Mouse (Mus musculus) limb, embryonic 11.5 days (tissue): ENCODE measurements around the gene Fstl3. TPM values are rescaled to one million over a fixed set of nuclear protein-coding genes. Genes with fewer than 3 reads are reported as not detected.

Source experiments
- ATAC-seq: fragments of 200-750 bp; cut with Nextera tagmentation; 2 replicates; pipeline ENCODE4 v1.8.0; 2017; ENCODE audit warnings: low read depth; ENCODE audit not compliant: insufficient number of reproducible peaks, low FRiP score, low TSS enrichment
- DNase-seq: peaks from one replicate; pipeline ENCODE4 v3.0.0-alpha.2; 2015; ENCODE audit warnings: low spot score
- H3K27ac ChIP-seq: fragments of 300-500 bp; sonication (generic); replicated peaks from 2 replicates; pipeline ENCODE4 v1.5.1; 2014; ENCODE audit warnings: low read depth, mild to moderate bottlenecking, low read length
- H3K27me3 ChIP-seq: fragments of 300-500 bp; sonication (generic); 2 replicates; pipeline ENCODE4 v1.6.1; 2014; ENCODE audit warnings: mild to moderate bottlenecking, low read length, mixed read lengths; ENCODE audit not compliant: control insufficient read depth, insufficient read depth
- H3K36me3 ChIP-seq: fragments of 300-500 bp; sonication (generic); 2 replicates; pipeline ENCODE4 v1.6.1; 2014; ENCODE audit warnings: mild to moderate bottlenecking, low read length, moderate library complexity, mixed read lengths; ENCODE audit not compliant: control insufficient read depth, insufficient read depth
- H3K4me1 ChIP-seq: fragments of 300-500 bp; sonication (generic); 2 replicates; pipeline ENCODE4 v1.6.1; 2014; ENCODE audit warnings: low read length, mixed read lengths; ENCODE audit not compliant: control insufficient read depth, insufficient read depth
- H3K4me2 ChIP-seq: fragments of 300-500 bp; sonication (generic); 2 replicates; pipeline ENCODE4 v1.6.1; 2014; ENCODE audit warnings: low read depth, mild to moderate bottlenecking, moderate library complexity; ENCODE audit not compliant: severe bottlenecking
- H3K4me3 ChIP-seq: fragments of 300-500 bp; sonication (generic); 2 replicates; pipeline ENCODE4 v1.5.1; 2014; ENCODE audit warnings: low read depth, low read length
- H3K9ac ChIP-seq: fragments of 300-500 bp; sonication (generic); 2 replicates; pipeline ENCODE4 v1.6.1; 2014; ENCODE audit warnings: mild to moderate bottlenecking, low read length
- H3K9me3 ChIP-seq: fragments of 300-500 bp; sonication (generic); 2 replicates; pipeline ENCODE4 v1.6.1; 2016; ENCODE audit warnings: low read length; ENCODE audit not compliant: control insufficient read depth
- WGBS: fragments of 180-500 bp; shearing (Covaris S2); extraction: QIAGEN DNeasy Blood & Tissue Kit; methylation state at CpG from one replicate; pipeline ENCODE4 v1.1.7; 2014; 5-methylcytosine and 5-hydroxymethylcytosine counted together
- polyA plus RNA-seq: library from polyadenylated mRNA; unstranded; fragments of >200 nt; fragmentation: Nextera tagmentation; extraction: Ambion mirVana; gene quantifications from 2 replicates; pipeline ENCODE4 v1.2.1, GENCODE M21; 2014

The Fstl3 gene
- polyA plus RNA-seq, 1 experiment from 2014 or later, result 1.8 TPM

DNA sequence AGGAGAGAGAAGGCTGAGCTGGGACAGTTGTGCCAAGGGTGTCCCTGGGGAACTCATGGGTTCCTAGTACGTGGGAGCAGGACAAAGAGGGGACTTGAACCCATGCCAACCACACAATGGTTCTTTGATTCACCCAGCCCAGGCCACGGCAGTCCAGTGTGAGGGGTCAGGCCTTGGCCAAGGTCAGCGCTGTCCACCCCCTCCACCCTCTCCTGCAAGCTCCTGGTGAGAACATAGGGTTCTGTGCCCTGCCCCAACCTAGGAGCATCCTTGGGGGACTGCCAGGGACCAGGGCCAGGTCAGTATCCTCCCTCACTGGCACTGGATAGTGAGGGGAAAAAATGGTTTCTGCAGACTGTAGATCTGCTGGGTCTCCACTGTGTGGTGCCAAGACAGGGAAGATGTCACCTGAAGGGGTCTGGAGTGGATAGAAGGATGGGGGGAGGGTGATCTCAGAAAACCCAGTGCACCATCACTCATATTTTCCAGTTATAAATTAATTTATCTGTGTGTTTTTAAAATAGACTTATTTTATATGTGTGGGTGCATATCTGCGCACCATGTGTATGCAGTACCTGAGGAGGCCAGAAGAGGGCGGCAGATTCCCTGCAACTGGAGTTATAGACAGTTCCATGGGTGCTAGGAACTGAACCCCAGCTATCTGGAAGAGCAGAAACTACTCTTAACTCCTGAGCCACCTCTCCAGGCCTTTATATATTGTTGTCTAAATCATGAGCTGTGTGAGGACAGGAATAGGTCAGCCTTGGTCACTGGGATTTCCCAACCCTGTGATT is 2.4 kb upstream of the Fstl3 start:
- 0 out of 2 replicates have a peak, but pooled peaks cover 4% of the 10 kb centered on the region for H3K4me1 ChIP-seq
- H3K9me3 ChIP-seq, result no peaks in the 10 kb centered on the region; the same call in 1 of the 2 replicates
- ATAC-seq, result no peak
- no peaks in the 10 kb centered on the region for H3K36me3 ChIP-seq
- DNase-seq, result no peak
- H3K4me2 ChIP-seq, result no peak overlapping the region
- no peak overlapping the region for H3K4me3 ChIP-seq
- H3K27me3 ChIP-seq, result peaks cover 17% of the 10 kb centered on the region
- no peak overlapping the region for H3K9ac ChIP-seq
- WGBS, result 75% methylated on average over 5 of the region's 5 CpGs
- no peak overlapping the region for H3K27ac ChIP-seq

DNA sequence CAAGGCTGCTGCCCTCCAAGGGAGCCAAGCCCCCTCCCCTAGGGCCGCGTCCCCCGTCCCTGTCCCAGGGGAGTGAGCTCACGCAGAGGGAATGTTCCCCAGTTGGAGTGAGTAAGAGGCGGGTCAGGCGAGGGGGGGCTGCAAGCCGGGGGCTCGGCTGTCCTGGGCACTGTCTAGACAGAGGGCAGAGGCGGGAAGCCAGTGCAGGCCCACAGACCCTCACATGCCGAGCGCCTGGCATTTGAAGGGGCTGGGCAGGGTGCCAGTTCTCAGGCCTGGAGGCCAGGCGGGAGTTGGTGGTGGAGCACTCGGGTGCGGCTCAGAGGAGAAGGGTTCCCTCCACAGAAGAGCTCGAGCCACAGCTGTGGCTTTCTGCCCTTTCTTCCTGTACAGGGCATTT is 934 bp downstream of the Fstl3 start:
- Histone ChIP-seq H3K27ac (no peak overlapping the region), H3K27me3 (peaks cover 31% of the 10 kb centered on the region), H3K9ac (no peak overlapping the region), H3K4me2 (no peak overlapping the region), H3K4me3 (no peak overlapping the region), H3K4me1 (peaks cover 10% of the 10 kb centered on the region), H3K9me3 (no peaks in the 10 kb centered on the region), H3K36me3 (no peaks in the 10 kb centered on the region)
- ATAC-seq, result no peak
- DNase-seq, result peak; percentile 49
- WGBS, result 23% methylated on average over 15 of the region's 15 CpGs

DNA sequence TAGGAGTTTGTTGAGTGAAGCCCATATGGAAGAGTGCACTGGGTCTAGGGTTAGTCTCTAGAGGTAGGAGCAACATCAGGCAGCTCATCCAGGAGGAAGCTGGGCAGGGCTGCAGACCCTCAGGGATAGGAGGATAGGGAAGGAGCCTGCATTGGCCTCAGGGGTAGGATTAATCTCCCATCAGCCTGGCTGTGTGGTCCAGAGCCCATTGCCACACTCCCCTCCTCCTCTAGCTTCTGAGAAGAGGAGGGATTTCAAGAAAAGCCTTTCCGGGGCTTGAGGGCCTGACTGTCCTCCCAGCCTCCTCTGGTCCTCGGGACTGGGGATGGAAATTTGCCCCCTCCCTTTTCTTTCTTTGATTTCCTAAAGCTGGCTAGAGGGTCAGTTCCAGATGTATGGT is 2.1 kb downstream of the Fstl3 start:
- Histone ChIP-seq H3K9ac (no peak overlapping the region), H3K4me3 (no peak overlapping the region), H3K27ac (no peak overlapping the region), H3K36me3 (no peaks in the 10 kb centered on the region), H3K9me3 (no peaks in the 10 kb centered on the region), H3K4me1 (peaks cover 10% of the 10 kb centered on the region), H3K4me2 (no peak overlapping the region), H3K27me3 (peaks cover 32% of the 10 kb centered on the region)
- DNase-seq (no peak), ATAC-seq (no peak)
- WGBS, result 8% methylated on average over 2 of the region's 2 CpGs

DNA sequence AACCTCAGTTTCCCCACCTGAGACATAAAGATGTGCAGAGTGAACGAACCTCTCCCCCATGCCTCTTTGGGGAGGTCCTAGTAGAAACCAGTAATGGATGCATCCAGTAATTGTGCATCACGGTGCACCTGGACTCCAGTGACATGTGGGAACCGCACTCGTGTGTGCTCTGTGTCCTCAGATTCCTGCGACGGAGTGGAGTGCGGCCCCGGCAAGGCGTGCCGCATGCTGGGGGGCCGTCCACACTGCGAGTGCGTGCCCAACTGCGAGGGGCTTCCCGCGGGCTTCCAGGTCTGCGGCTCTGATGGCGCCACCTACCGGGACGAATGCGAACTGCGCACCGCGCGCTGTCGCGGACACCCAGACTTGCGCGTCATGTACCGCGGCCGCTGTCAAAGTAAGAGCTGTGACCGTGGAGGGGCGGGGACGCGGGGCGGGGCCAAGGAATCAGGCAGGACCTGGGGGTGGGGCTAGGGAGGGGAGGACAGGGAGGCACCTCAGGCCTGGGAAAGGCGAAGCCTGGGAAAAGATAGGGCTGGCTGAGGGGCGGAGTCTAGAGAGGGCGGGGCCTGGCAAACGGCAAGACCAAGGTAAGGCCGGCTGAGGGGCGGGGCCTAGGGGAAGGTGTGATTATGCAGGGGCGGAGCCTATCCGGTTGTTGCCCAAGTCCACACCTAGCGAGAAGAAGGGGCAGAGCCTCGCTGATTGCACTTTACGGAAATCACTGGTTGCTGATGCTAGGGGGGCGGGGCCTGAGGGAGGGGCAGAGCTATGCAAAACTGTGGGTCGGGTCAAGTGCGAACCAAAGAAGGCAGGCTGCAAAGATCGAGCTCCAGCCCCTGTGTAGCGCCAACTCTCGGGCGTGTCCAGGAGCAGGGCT is 3.0 kb downstream of the Fstl3 start:
- peaks cover 10% of the 10 kb centered on the region for H3K4me1 ChIP-seq

DNA sequence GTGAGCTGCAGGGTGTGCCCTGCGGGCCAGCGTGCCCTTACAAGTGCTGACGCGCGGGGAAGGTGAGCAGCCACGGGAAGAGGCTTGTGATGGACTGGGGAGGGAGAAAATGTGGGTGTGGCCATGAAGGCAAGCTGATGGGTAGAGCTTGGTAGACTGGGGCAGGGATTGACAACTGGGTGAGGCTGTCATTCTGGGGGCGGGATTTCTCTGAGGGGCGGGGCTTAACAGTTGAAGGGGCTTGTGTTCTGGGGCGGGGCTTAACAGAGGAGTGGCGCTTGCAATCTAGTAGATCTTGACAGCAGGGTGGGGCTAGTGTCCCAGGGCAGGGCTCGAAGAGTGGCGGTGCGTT is 3.6 kb downstream of the Fstl3 start:
- peaks cover 37% of the 10 kb centered on the region for H3K27me3 ChIP-seq

More for the DNA sequence above, 3.0 kb downstream of the Fstl3 start:
- WGBS, result 3% methylated on average over 55 of the region's 55 CpGs
- no peaks in the 10 kb centered on the region for H3K36me3 ChIP-seq
- H3K27me3 ChIP-seq, result peaks cover 37% of the 10 kb centered on the region
- peak overlapping the region; percentile 29 for H3K4me3 ChIP-seq
- ATAC-seq (peak; percentile 91), DNase-seq (peak; percentile 97)
- no peak overlapping the region for H3K27ac ChIP-seq
- no peak overlapping the region for H3K9ac ChIP-seq
- H3K9me3 ChIP-seq, result no peaks in the 10 kb centered on the region
- H3K4me2 ChIP-seq, result peak overlapping the region; percentile 50

DNA sequence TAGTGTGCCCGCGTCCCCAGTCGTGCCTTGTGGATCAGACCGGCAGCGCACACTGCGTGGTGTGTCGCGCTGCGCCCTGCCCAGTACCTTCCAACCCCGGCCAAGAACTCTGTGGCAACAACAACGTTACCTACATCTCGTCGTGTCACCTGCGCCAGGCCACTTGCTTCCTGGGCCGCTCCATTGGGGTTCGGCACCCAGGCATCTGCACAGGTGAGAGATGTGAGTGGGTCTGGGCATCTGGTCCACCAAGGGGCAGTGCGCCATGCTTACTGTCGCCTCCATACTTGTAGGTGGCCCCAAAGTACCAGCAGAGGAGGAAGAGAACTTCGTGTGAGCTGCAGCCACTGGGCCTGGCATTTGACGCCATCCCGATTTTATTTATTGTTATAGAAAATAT is 4.1 kb downstream of the Fstl3 start:
- no peak overlapping the region for H3K27ac ChIP-seq
- H3K4me3 ChIP-seq, result peak overlapping the region; percentile 29
- H3K36me3 ChIP-seq, result no peaks in the 10 kb centered on the region
- no peak for DNase-seq
- WGBS, result 28% methylated on average over 21 of the region's 21 CpGs
- no peak overlapping the region for H3K9ac ChIP-seq
- H3K27me3 ChIP-seq, result peaks cover 37% of the 10 kb centered on the region
- H3K9me3 ChIP-seq, result no peaks in the 10 kb centered on the region
- peaks cover 10% of the 10 kb centered on the region for H3K4me1 ChIP-seq
- peak overlapping the region; percentile 50 for H3K4me2 ChIP-seq
- ATAC-seq, result 0 out of 2 replicates have a peak, but pooled peaks have one; percentile 1

More for the DNA sequence above, 3.6 kb downstream of the Fstl3 start:
- Histone ChIP-seq H3K4me1 (peaks cover 10% of the 10 kb centered on the region), H3K9ac (no peak overlapping the region), H3K9me3 (no peaks in the 10 kb centered on the region), H3K4me2 (peak overlapping the region; percentile 50), H3K27ac (no peak overlapping the region), H3K4me3 (peak overlapping the region; percentile 29), H3K36me3 (no peaks in the 10 kb centered on the region)
- DNase-seq (no peak), ATAC-seq (no peak)
- 2% methylated on average over 13 of the region's 13 CpGs for WGBS

DNA sequence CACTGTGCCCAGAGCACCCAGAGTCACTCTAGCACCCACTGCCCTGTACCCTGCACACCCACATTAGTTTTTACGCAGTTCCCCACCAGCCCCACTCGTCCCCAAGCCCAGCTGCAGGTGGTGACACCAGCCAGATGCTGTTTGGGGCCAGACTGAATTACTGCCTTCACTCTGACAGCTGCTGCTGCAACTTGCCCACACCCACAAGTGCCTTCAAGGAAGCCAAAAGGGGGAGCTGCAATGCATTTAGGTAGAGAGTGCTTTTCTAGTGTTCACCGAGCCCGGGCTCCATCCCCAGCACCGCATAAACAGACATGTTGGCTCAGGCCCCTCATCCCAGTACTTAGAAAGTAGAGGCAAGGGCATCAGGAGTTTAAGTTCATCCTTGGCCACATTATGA is 4.9 kb downstream of the Fstl3 start:
- ATAC-seq, result no peak
- Histone ChIP-seq H3K9ac (no peak overlapping the region), H3K27ac (no peak overlapping the region), H3K4me3 (no peak overlapping the region), H3K4me1 (peaks cover 10% of the 10 kb centered on the region), H3K9me3 (no peaks in the 10 kb centered on the region), H3K27me3 (peaks cover 37% of the 10 kb centered on the region), H3K36me3 (no peaks in the 10 kb centered on the region), H3K4me2 (no peak overlapping the region)
- WGBS, result 49% methylated on average over 5 of the region's 5 CpGs
- no peak for DNase-seq

DNA sequence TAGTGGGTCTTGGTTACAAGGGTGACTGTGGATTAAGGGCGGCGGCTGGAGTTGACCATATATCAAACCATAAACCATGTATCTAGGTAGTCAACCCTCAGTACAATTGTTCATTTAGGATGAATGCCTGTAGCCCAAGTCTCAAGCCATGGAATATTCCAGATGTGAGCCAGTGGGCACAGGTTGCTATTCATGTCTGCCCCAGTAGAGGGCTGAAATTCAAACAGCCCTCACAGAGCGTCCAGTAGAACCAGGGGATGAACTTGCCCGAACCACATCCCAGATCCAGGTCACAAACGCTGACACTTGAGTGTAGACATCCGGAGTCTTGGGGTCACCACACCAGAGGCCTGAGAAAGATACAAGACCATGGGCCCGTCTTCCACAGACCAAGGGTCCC is 6.0 kb downstream of the Fstl3 start:
- Histone ChIP-seq H3K27me3 (peaks cover 30% of the 10 kb centered on the region), H3K4me3 (no peak overlapping the region), H3K27ac (no peak overlapping the region), H3K9me3 (no peaks in the 10 kb centered on the region), H3K9ac (no peak overlapping the region), H3K4me2 (no peak overlapping the region), H3K36me3 (no peaks in the 10 kb centered on the region), H3K4me1 (peaks cover 8% of the 10 kb centered on the region)
- DNase-seq, result no peak
- ATAC-seq, result no peak
- 66% methylated on average over 7 of the region's 7 CpGs for whole genome bisulfite sequencing
